Mouse (Mus musculus) small intestine, adult 2 months (tissue): ENCODE measurements at regions not wholly inside any gene's neighbourhood (a gene's known extent, or its start where the extent isn't known, plus 50 kb on each side); places are given as distances from the start of the nearest gene placed in this dataset.

ENCODE experiments used
- CTCF ChIP-seq: fragments of 200-500 bp; IDR thresholded peaks from 2 replicates; pipeline ENCODE4 v1.5.1; 2012; ENCODE audit warnings: low read depth, mild to moderate bottlenecking, control low read depth, inconsistent platforms, low read length, moderate library complexity, mixed read lengths; ENCODE audit not compliant: insufficient replicate concordance, insufficient read length; ENCODE audit errors: extremely low read depth
- POLR2A ChIP-seq: fragments of 200-500 bp; IDR thresholded peaks from 2 replicates; pipeline ENCODE4 v1.6.1; 2012; ENCODE audit warnings: low read depth, mild to moderate bottlenecking, control low read depth, inconsistent platforms, low read length, moderate library complexity

DNA sequence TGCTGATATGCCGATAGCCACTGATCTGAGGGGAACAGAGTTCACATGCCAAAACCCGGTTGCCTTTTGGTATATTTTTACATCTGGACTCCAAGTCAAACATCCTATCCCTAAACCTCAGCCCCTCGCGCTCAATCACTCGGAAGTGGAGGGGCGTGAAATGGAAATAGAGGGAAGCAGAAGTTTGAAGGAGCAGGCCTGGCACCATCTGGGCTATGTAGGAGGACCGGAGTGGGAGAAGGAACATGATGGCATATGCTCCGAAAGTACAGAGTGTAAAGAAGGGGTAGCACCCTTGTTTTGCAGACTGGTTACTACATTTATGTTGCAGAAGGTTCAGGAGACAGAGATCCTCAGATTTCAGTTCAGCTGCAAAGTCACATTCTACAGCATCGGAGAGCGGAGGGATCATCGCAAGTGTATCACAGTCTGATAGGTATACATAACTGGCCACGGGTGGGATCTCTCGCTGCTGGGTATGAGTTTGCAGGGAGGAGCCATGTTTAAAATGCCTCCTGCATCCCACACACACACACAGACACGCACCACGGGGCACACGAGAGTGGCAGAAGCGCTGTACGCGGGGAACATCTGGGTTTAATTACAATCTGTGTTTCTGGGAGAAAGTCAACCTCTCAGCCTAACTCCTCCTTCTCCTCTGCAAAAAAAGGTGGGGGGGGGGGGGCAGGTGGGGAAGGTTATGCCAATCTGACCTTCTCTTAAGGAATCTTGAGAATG lies 107.2 kb upstream of the Atp2b1 start:
- TF ChIP-seq CTCF (no peak), POLR2A (no peak)
